ENCODE assay signal across 16 mouse cellular contexts in the genomic region with DNA sequence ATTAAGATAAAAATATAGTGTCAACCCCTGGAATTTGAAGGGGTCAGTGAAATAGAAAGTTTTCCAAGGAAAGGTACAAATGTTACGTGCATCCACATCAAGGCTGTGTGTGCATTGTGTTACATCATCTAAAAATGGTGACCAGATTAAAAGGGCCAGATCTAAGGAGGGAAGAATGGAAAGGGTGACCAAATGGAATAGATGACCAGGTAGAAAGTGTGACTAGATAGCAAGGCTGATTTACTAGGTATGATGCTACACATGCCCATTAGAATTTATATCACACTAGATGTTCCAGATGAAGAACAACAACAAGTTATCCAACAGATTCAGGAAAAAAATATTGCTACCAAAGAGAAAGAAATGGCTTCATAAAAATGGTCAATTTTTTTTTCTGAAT.
DNase-seq lines count a peak whose midpoint lies in the region; TF ChIP-seq lines count a peak whose summit lies in the region.
"Had no signal": no experiment of that assay in that cellular context is flagged by ENCODE, and none has a peak within 500 bp of the region (broad histone marks: within the 10 kb centered on the region; RNA-seq: fewer than 3 reads in every experiment).

No protein-coding gene starts in this region.

- 0 out of 2 replicates have a peak, but pooled peaks have one; percentile 9 for TF ChIP-seq EP300 in CH12.LX (IDR thresholded peaks at IDR 0.05; ENCODE audit: low read length)

- no peak for TF ChIP-seq CTCF in CH12.LX (conservative IDR thresholded peaks at IDR 0.05 in 1 of 2, IDR thresholded peaks at IDR 0.05 in 1 of 2; ENCODE audit: low read depth in 2 of 2, low read length in 2 of 2)

- DNase-seq in CH12.LX (ENCODE audit: extremely low read depth): no peak
- DNase-seq in frontal cortex, postnatal 25 days (ENCODE audit: low spot score in 2 of 2): no peak
- DNase-seq: adrenal gland, adult 2 months; adrenal gland, adult 8-10 months; adrenal gland, postnatal 10 days; adrenal gland, postnatal 14 days; adrenal gland, postnatal 25 days; adrenal gland, postnatal 36 days; B cell, adult 2 months; cerebellum, adult 11 months; cerebellum, adult 11-12 months; cerebellum, adult 18-20 months; cerebellum, adult 2 months; cerebellum, adult 8-10 months had no signal

- no peak for TF ChIP-seq POLR2A in CH12.LX (IDR thresholded peaks at IDR 0.05; ENCODE audit: low read depth, low read length)

- dilution Hi-C loops in CH12.LX (cut with MboI; ENCODE audit: extremely low pct_ligation_motif_present, extremely low pct_unique_long_range_greater_than_20kb, low sequenced_read_pairs): no loop called here

- no peaks in the 10 kb centered on the region for H3K36me3 ChIP-seq in CH12.LX (replicated peaks in 1 of 2; ENCODE audit: control insufficient read depth in 1 of 2, insufficient read depth in 1 of 2, low read length in 1 of 2)
- H3K36me3 ChIP-seq: G1E had no signal

- H3K4me2 ChIP-seq in CH12.LX (ENCODE audit: insufficient read depth, low read depth, poor library complexity, severe bottlenecking): no peak overlapping the region

- no peak overlapping the region for H3K4me3 ChIP-seq in CH12.LX (replicated peaks in 1 of 3; ENCODE audit: low read depth in 2 of 3, low read length in 2 of 3, poor library complexity in 1 of 3)

- H3K79me2 ChIP-seq in CH12.LX (replicated peaks; ENCODE audit: control insufficient read depth, extremely low read depth, insufficient read depth, poor library complexity, severe bottlenecking): no peaks in the 10 kb centered on the region

- no peaks in the 10 kb centered on the region for H3K9me3 ChIP-seq in CH12.LX (replicated peaks; ENCODE audit: low read length)

- H3K4me1 ChIP-seq in CH12.LX (ENCODE audit: control insufficient read depth in 1 of 2, insufficient read depth in 2 of 2): peaks cover 4 to 14% of the 10 kb centered on the region in 2 experiments; a peak in 2 of 4 replicates

- in situ Hi-C loops in CH12.LX (cut with MboI; ENCODE audit: low pct_ligation_motif_present, low pct_unique_long_range_greater_than_20kb, low sequenced_read_pairs): loop anchor here (25.0 kb wide), 1 partner anchor 238 kb away; no protein-coding TSS in a partner anchor

- TF ChIP-seq RAD21 in CH12.LX (IDR thresholded peaks at IDR 0.05; ENCODE audit: low read depth, low read length): no peak

- no peak overlapping the region for H3K9ac ChIP-seq in CH12.LX (ENCODE audit: insufficient read depth, low read depth)

- H3K27ac ChIP-seq in CH12.LX (ENCODE audit: insufficient read depth, low read depth): no peak overlapping the region

- no peaks in the 10 kb centered on the region for H3K27me3 ChIP-seq in CH12.LX (replicated peaks)
- H3K27me3 ChIP-seq: Patski had no signal

TF ChIP-seq in CH12.LX, 34 proteins besides CTCF, POLR2A, EP300 and RAD21:
- TF ChIP-seq ETS1 (conservative IDR thresholded peaks at IDR 0.05; ENCODE audit: low read depth, low read length) (peak; percentile 36; the same call in 1 of the 2 replicates), JUN (IDR thresholded peaks at IDR 0.05; ENCODE audit: insufficient read depth, low read depth, low read length) (peak; percentile 52; the same call in 1 of the 2 replicates), SIN3A (IDR thresholded peaks at IDR 0.05; ENCODE audit: low read length) (no peak), JUND (conservative IDR thresholded peaks at IDR 0.05; ENCODE audit: low read depth, low read length) (peak; percentile 57), IRF4 (IDR thresholded peaks at IDR 0.05; ENCODE audit: low read depth, low read length) (no peak)
